Mouse (Mus musculus): ENCODE data around the gene Krt6b.

DNA sequence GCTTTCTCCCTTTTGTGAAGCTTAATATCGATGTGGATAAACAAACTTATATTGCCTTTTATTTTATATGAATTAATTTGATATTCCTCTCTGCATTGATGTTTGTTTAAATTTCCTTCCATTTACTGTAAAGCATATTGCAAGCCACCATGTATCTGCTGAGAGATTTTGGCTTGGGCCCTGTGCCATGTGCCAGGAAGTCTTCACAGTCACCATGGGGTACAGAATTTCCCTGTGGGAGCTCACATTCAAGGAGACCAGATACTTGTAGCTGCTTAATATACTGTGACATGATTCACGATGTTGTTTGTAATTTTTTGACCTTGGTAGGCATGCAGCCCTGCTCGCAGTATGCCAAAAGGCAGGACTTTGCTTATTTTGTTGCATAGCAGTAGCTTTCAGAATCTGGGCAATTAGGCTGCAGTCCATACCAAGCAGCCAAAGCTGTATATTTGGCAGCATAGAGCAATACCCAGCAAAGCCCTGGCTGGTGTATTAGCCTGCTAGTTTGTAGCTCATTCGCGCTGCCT lies 27.3 kb downstream of the Krt6b start:
- no peak for TF ChIP-seq CTCF (IDR thresholded peaks at IDR 0.05; ENCODE audit: borderline replicate concordance, insufficient read depth, low read depth, low read length)
- no peak for TF ChIP-seq POLR2A (IDR thresholded peaks at IDR 0.05; ENCODE audit: borderline replicate concordance, insufficient read depth, low read length)
